Mouse (Mus musculus) midbrain, postnatal 0 days (tissue): Measurements from ENCODE around the gene Uvssa. TPM values are rescaled to one million over a fixed set of nuclear protein-coding genes. Genes with fewer than 3 reads are reported as not detected.
A peak's percentile ranks its signal among the peaks of the same experiment; 100 is the strongest.

Experiments used
- ATAC-seq: fragments of 200-750 bp; cut with Nextera tagmentation; 2 replicates; pipeline ENCODE4 v1.8.0; 2017; ENCODE audit warnings: moderate number of reproducible peaks, mild to moderate bottlenecking, moderate TSS enrichment, moderate library complexity; ENCODE audit not compliant: low FRiP score
- DNase-seq: peaks from one replicate; pipeline ENCODE4 v3.0.0-alpha.2; 2015; ENCODE audit warnings: low spot score
- H3K27ac ChIP-seq: fragments of 300-500 bp; sonication (generic); 2 replicates; pipeline ENCODE4 v1.5.1; 2014; ENCODE audit warnings: low read depth, mild to moderate bottlenecking, low read length, mixed read lengths
- H3K27me3 ChIP-seq: fragments of 300-500 bp; sonication (generic); 2 replicates; pipeline ENCODE4 v1.6.1; 2014; ENCODE audit warnings: low read length, control low read depth, mixed read lengths; ENCODE audit not compliant: insufficient read depth
- H3K36me3 ChIP-seq: fragments of 300-500 bp; sonication (generic); 2 replicates; pipeline ENCODE4 v1.6.1; 2014; ENCODE audit warnings: low read length, control low read depth, mixed read lengths; ENCODE audit not compliant: insufficient read depth
- H3K4me1 ChIP-seq: fragments of 300-500 bp; sonication (generic); 2 replicates; pipeline ENCODE4 v1.6.1; 2014; ENCODE audit warnings: mild to moderate bottlenecking, control low read depth, antibody characterized with exemption, low read length, mixed read lengths; ENCODE audit not compliant: insufficient read depth
- H3K4me2 ChIP-seq: fragments of 300-500 bp; sonication (generic); 2 replicates; pipeline ENCODE4 v1.6.1; 2014; ENCODE audit warnings: low read depth, mild to moderate bottlenecking, low read length, mixed read lengths; ENCODE audit not compliant: poor library complexity, severe bottlenecking
- H3K4me3 ChIP-seq: fragments of 300-500 bp; sonication (generic); 2 replicates; pipeline ENCODE4 v1.5.1; 2014; ENCODE audit warnings: low read depth, mild to moderate bottlenecking, low read length, moderate library complexity
- H3K9ac ChIP-seq: fragments of 300-500 bp; sonication (generic); replicated peaks from 2 replicates; pipeline ENCODE4 v1.6.1; 2014; ENCODE audit warnings: mild to moderate bottlenecking, low read length, moderate library complexity, mixed read lengths; ENCODE audit not compliant: poor library complexity, severe bottlenecking
- H3K9me3 ChIP-seq: fragments of 300-500 bp; sonication (generic); 2 replicates; pipeline ENCODE4 v1.6.1; 2016; ENCODE audit warnings: low read length, control low read depth
- CTCF ChIP-seq: IDR thresholded peaks from 2 replicates; pipeline ENCODE4 v1.5.1; 2016; ENCODE audit warnings: antibody characterized with exemption, mild to moderate bottlenecking
- WGBS: fragments of 180-500 bp; shearing (Covaris S2); extraction: QIAGEN DNeasy Blood & Tissue Kit; methylation state at CpG from one replicate; pipeline ENCODE4 v1.1.7; 2014; 5-methylcytosine and 5-hydroxymethylcytosine counted together
- polyA plus RNA-seq: library from polyadenylated mRNA; unstranded; fragments of >200 nt; fragmentation: Nextera tagmentation; extraction: Ambion mirVana; gene quantifications from 2 replicates; pipeline ENCODE4 v1.2.1, GENCODE M21; 2015
- total RNA-seq: library from RNA; depleted of rRNA; stranded (reverse); fragments of >200 nt; gene quantifications from 2 replicates; pipeline ENCODE4 v1.2.3, GENCODE M21; 2014

Uvssa gene
- total and polyA plus RNA-seq, 2 experiments from 2014 or later: 9.5 TPM

- Histone ChIP-seq H3K4me3 (no peak overlapping the region), H3K9ac (no peak overlapping the region), H3K4me2 (no peak overlapping the region), H3K27me3 (peaks cover 82% of the 10 kb centered on the region), H3K27ac (no peak overlapping the region), H3K36me3 (no peaks in the 10 kb centered on the region), H3K9me3 (no peaks in the 10 kb centered on the region), H3K4me1 (no peaks in the 10 kb centered on the region; the same call in 1 of the 2 replicates)
- no peak for TF ChIP-seq CTCF
- DNase-seq: no peak
- no peak for ATAC-seq
- WGBS: 1% methylated on average over 39 of the region's 39 CpGs
Observed at GRCm38 (mm10) chr5:33432057-33432935, 53.9 kb downstream of the Uvssa start.

- DNase-seq (no peak), ATAC-seq (no peak)
- peak within 1 kb of the TSS; percentile 24 for H3K4me3 ChIP-seq
- no peaks in the 10 kb centered on the region for H3K9me3 ChIP-seq
- H3K36me3 ChIP-seq: no peaks in the 10 kb centered on the region
- H3K4me1 ChIP-seq: no peaks in the 10 kb centered on the region; the same call in 1 of the 2 replicates
- H3K27ac ChIP-seq: no peak within 1 kb of the TSS
- 0 out of 2 replicates have a peak within 1 kb of the TSS, but pooled peaks have one; percentile 13 for H3K9ac ChIP-seq
- peak within 1 kb of the TSS; percentile 39 for H3K4me2 ChIP-seq
- no peak for TF ChIP-seq CTCF
- WGBS: under 1% methylated on average over 64 of the region's 90 CpGs
- peaks cover 86% of the 10 kb centered on the region for H3K27me3 ChIP-seq
Observed at GRCm38 (mm10) chr5:33433201-33434138, 55.1 kb downstream of the Uvssa start, which contains the start of gene Nkx1-1. TSS of gene Nkx1-1 (minus strand) at chr5:33433976.

GRCm38 (mm10) chr5:33434141-33434780 lies 55.9 kb downstream of the Uvssa start:
- TF ChIP-seq CTCF: no peak
- no peaks in the 10 kb centered on the region for H3K36me3 ChIP-seq
- H3K4me1 ChIP-seq: no peaks in the 10 kb centered on the region; the same call in 1 of the 2 replicates
- no peaks in the 10 kb centered on the region for H3K9me3 ChIP-seq
- ATAC-seq: peak; percentile 21; the same call in 1 of the 2 replicates
- WGBS: under 1% methylated on average over 58 of the region's 60 CpGs
- H3K27ac ChIP-seq: no peak overlapping the region
- peaks cover 86% of the 10 kb centered on the region for H3K27me3 ChIP-seq
- H3K9ac ChIP-seq: 0 out of 2 replicates have a peak overlapping the region, but pooled peaks have one; percentile 13
- DNase-seq: no peak
- H3K4me2 ChIP-seq: peak overlapping the region; percentile 39
- peak overlapping the region; percentile 24 for H3K4me3 ChIP-seq

GRCm38 (mm10) chr5:33435151-33435550 lies 56.8 kb downstream of the Uvssa start:
- Histone ChIP-seq H3K4me2 (no peak overlapping the region), H3K9me3 (no peaks in the 10 kb centered on the region), H3K9ac (no peak overlapping the region), H3K4me3 (no peak overlapping the region), H3K27ac (no peak overlapping the region), H3K36me3 (no peaks in the 10 kb centered on the region), H3K4me1 (no peaks in the 10 kb centered on the region; the same call in 1 of the 2 replicates), H3K27me3 (peaks cover 86% of the 10 kb centered on the region)
- DNase-seq (no peak), ATAC-seq (no peak)
- WGBS: 2% methylated on average over 26 of the region's 26 CpGs
- TF ChIP-seq CTCF: no peak

- H3K9me3 ChIP-seq: no peaks in the 10 kb centered on the region
- no peak overlapping the region for H3K9ac ChIP-seq
- H3K4me2 ChIP-seq: no peak overlapping the region
- no peak overlapping the region for H3K27ac ChIP-seq
- H3K4me3 ChIP-seq: no peak overlapping the region
- TF ChIP-seq CTCF: no peak
- DNase-seq (no peak), ATAC-seq (no peak)
- H3K4me1 ChIP-seq: no peaks in the 10 kb centered on the region; the same call in 1 of the 2 replicates
- peaks cover 87% of the 10 kb centered on the region for H3K27me3 ChIP-seq
- no peaks in the 10 kb centered on the region for H3K36me3 ChIP-seq
- WGBS: 0% methylated on average over 4 of the region's 4 CpGs
Observed at GRCm38 (mm10) chr5:33435941-33436340, 57.6 kb downstream of the Uvssa start.
